Mouse (Mus musculus) liver, embryonic 14.5 days (tissue): Measurements from ENCODE around the gene Nek9.

Experiments
- CTCF ChIP-seq: IDR thresholded peaks from 2 replicates; pipeline ENCODE4 v1.5.1; 2016; ENCODE audit warnings: antibody characterized with exemption, low read depth, control low read depth
- EP300 ChIP-seq: IDR thresholded peaks from 2 replicates; pipeline ENCODE4 v1.6.1; 2016; ENCODE audit warnings: antibody characterized with exemption, low read depth

- TF ChIP-seq EP300 = no peak
- no peak for TF ChIP-seq CTCF
Measured at GRCm38 (mm10) chr12:85347196-85347595, 8.0 kb upstream of the Nek9 start.
